Mouse (Mus musculus): Measurements from ENCODE around the gene Gm3033. TPM values are rescaled to one million over a fixed set of nuclear protein-coding genes. Genes with fewer than 3 reads are reported as not detected.

Gene Gm3033
- not detected for polyA plus RNA-seq (2017; shearing (Covaris generic))

DNA sequence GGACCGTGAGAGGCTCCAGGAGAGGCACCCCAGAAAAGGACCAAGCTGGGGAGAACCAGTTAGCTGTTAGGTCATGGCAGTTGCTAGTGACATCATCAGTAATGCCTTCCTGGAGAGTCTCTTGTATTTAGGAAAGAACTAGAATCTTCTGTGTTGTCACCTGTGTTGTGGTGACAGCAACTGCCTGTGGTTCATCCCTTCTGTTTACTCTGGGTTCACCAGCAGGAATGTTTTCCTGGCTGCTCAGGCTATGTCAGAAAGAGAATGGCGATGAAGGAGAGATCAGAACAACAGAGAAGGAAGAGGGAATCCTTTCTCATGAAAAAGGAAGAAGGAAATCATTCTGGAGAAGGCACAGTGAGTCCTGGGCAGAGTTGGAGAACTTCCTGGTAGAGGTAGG, at the start of gene Gm3033:
Gene Gm3033, plus strand, starts transcription at position 301 of the 400 bp plus-strand sequence.

DNA sequence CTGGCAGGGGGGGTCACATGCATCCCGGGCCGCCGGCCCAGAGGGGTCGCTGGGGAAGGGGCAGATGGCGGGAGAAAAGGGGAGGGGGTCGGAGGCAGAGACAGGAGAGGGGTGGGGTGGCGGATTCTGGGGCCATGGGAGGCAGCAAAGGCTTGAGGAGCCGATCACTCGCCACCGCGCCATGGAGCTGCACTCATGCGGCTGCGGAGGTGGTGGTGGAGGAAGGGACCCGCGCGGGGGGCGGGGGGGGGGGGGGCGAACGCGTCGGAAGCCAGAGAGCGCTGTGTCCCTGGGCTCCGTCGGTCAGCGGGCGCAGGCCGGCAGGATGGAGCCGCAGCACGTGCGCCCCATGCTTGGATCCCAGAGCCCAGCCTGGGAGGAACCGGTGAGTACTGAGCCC, 36.3 kb upstream of the Gm3033 start, which contains the start of gene Gm3002:
Gene Gm3002, plus strand, starts transcription at position 301 of the 400 bp plus-strand sequence.

DNA sequence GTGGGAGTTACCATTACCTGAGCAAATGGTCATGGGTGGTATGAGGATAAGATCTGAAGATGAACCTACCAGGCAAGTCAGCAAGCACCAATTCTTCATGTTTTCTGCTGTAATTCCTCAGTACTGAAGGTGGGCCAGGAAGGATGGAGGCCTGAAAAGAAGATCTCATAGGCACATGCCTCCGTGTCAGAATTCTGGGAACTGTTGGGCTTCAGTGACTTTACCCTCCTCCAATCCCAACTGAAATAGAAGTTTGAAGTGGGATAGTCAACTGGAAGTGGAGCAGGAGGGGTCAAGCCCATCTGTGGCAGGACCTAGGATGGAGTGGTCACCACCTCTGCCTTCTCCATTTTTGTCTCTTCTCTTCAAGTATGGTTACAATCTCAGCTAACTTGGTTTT, 37.8 kb downstream of the Gm3033 start, which contains the start of gene Gm2916:
Gene Gm2916, plus strand, starts transcription at position 301 of the 400 bp plus-strand sequence.

Other genes with a start within 250 kb of the Gm3033 start
- not detected for gene Gm3012, start 211.7 kb upstream of the Gm3033 start, polyA plus RNA-seq (2017; shearing (Covaris generic))
- gene Gm3020, start 194.2 kb upstream of the Gm3033 start, polyA plus RNA-seq (2017; shearing (Covaris generic)): not detected
- gene Gm3043, start 157.5 kb upstream of the Gm3033 start, polyA plus RNA-seq (2017; shearing (Covaris generic)): not detected
- not detected for gene Gm3002, start 36.2 kb upstream of the Gm3033 start, polyA plus RNA-seq (2017; shearing (Covaris generic))
- not detected for gene Gm2916, start 37.9 kb downstream of the Gm3033 start, polyA plus RNA-seq (2017; shearing (Covaris generic))
- gene Gm3029, start 85.5 kb downstream of the Gm3033 start, polyA plus RNA-seq (2017; shearing (Covaris generic)): not detected
- not detected for gene Gm3095, start 117.3 kb downstream of the Gm3033 start, polyA plus RNA-seq (2017; shearing (Covaris generic))
- gene Gm3099, start 152.1 kb downstream of the Gm3033 start, polyA plus RNA-seq (2017; shearing (Covaris generic)): not detected
- not detected for gene Gm5796, start 177.7 kb downstream of the Gm3033 start, polyA plus RNA-seq (2017; shearing (Covaris generic))
- not detected for gene Gm3115, start 237.9 kb downstream of the Gm3033 start, polyA plus RNA-seq (2017; shearing (Covaris generic))